Mouse (Mus musculus) thymus, adult 2 months (tissue): ENCODE measurements at regions not wholly inside any gene's neighbourhood (a gene's known extent, or its start where the extent isn't known, plus 50 kb on each side); places are given as distances from the start of the nearest gene placed in this dataset.

Source experiments
- CTCF ChIP-seq: fragments of 200-500 bp; IDR thresholded peaks from 2 replicates; pipeline ENCODE4 v1.5.1; 2012; ENCODE audit warnings: mild to moderate bottlenecking, control low read depth, low read length, moderate library complexity, borderline replicate concordance; ENCODE audit not compliant: control insufficient read depth, poor library complexity, insufficient read depth; ENCODE audit errors: extremely low read depth
- POLR2A ChIP-seq: fragments of 200-500 bp; IDR thresholded peaks from 2 replicates; pipeline ENCODE4 v1.6.1; 2012; ENCODE audit warnings: mild to moderate bottlenecking, low read length, control low read depth, moderate library complexity; ENCODE audit not compliant: control insufficient read depth, poor library complexity, insufficient read depth; ENCODE audit errors: extremely low read depth

DNA sequence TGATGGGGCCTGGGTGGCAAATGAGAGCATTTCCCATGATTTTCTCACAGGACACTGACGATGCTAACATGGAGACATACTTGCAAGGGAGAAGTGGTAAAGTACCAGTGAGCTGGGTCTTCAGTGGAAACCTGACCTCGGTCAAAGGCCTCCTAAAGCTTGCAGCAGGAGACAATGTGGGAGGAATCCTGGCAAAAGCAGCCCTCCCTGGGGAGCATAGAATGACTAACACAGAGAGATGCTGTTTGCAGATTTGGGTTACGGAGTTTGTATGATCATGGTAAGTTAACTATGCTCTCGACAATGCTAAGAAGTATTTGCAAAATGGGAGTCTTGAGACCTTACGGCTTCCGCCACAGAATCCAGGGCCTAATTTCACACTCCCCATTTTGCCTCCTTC is 208.9 kb downstream of the Tle3 start:
- TF ChIP-seq POLR2A: no peak
- no peak for TF ChIP-seq CTCF
